Mouse (Mus musculus) kidney, adult 2 months (tissue): ENCODE results near the gene Atp5h. TPM values are rescaled to one million over a fixed set of nuclear protein-coding genes. Genes with fewer than 3 reads are reported as not detected.

Experiments
- DNase-seq: peaks from one replicate; pipeline ENCODE4 v3.0.0; 2021
- H3K27ac ChIP-seq: fragments of 200-500 bp; 2 replicates; pipeline ENCODE4 v1.5.1; 2012; ENCODE audit warnings: low read depth, low read length, control low read depth, inconsistent platforms; ENCODE audit not compliant: insufficient read depth
- H3K27me3 ChIP-seq: fragments of 200-500 bp; replicated peaks from 2 replicates; pipeline ENCODE4 v1.6.1; 2012; ENCODE audit warnings: mild to moderate bottlenecking, moderate library complexity, low read length, inconsistent platforms; ENCODE audit not compliant: control insufficient read depth, insufficient read depth
- H3K36me3 ChIP-seq: fragments of 200-500 bp; 2 replicates; pipeline ENCODE4 v1.6.1; 2012; ENCODE audit warnings: mild to moderate bottlenecking, moderate library complexity, low read length, inconsistent platforms; ENCODE audit not compliant: control insufficient read depth, insufficient read depth
- H3K4me1 ChIP-seq: fragments of 200-500 bp; 2 replicates; pipeline ENCODE4 v1.6.1; 2011; ENCODE audit warnings: low read length; ENCODE audit not compliant: control insufficient read depth, insufficient read depth
- H3K4me3 ChIP-seq: fragments of 200-500 bp; 2 replicates; pipeline ENCODE4 v1.5.1; 2011; ENCODE audit warnings: mild to moderate bottlenecking, low read depth, low read length, control low read depth; ENCODE audit not compliant: insufficient read depth
- CTCF ChIP-seq: fragments of 200-500 bp; conservative IDR thresholded peaks from 2 replicates; pipeline ENCODE4 v1.5.1; 2011; ENCODE audit warnings: low read depth, mild to moderate bottlenecking, control low read depth, low read length, moderate library complexity, mixed read lengths; ENCODE audit not compliant: insufficient read depth, insufficient read length
- POLR2A ChIP-seq: fragments of 200-500 bp; IDR thresholded peaks from one replicate; pipeline ENCODE4 v1.6.1; 2011; ENCODE audit warnings: low read depth, low read length, control low read depth
- WGBS: fragments of 180-500 bp; shearing (Covaris S2); methylation state at CpG from one replicate; pipeline ENCODE4 v1.1.7; 2018; 5-methylcytosine and 5-hydroxymethylcytosine counted together
- polyA plus RNA-seq: library from polyadenylated mRNA; depleted of rRNA; stranded (reverse); fragments of >200 nt; gene quantifications from 2 replicates; pipeline ENCODE4 v1.2.3, GENCODE M21; 2012

Gene Atp5h
- polyA plus RNA-seq, 1 experiment = 478 TPM

DNA sequence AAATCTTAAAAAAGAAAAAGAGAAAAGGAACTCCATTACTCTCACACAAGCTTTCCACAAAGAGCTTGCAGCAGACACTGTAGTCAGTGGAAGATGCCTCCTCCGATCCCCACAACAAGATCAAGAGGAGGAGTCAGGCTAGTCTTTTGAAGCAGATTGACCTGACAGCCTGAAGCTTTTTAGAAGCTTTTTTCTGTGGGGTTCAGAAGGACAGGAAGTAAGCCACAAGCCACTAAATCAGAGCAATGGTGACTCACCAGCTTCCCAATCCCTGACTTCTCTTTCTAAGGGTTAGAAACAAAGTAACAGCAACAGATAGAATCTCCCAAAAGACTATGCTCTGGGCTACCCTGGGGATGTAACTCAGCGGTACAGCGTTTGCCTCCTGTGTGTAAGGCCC, 19.6 kb upstream of the Atp5h start:
- no peak overlapping the region for H3K27ac ChIP-seq
- no peaks in the 10 kb centered on the region for H3K36me3 ChIP-seq
- no peak overlapping the region for H3K4me3 ChIP-seq
- 73% methylated on average over 3 of the region's 3 CpGs for WGBS
- H3K4me1 ChIP-seq = no peaks in the 10 kb centered on the region
- no peaks in the 10 kb centered on the region for H3K27me3 ChIP-seq
- DNase-seq = no peak
- TF ChIP-seq POLR2A (no peak), CTCF (no peak)

DNA sequence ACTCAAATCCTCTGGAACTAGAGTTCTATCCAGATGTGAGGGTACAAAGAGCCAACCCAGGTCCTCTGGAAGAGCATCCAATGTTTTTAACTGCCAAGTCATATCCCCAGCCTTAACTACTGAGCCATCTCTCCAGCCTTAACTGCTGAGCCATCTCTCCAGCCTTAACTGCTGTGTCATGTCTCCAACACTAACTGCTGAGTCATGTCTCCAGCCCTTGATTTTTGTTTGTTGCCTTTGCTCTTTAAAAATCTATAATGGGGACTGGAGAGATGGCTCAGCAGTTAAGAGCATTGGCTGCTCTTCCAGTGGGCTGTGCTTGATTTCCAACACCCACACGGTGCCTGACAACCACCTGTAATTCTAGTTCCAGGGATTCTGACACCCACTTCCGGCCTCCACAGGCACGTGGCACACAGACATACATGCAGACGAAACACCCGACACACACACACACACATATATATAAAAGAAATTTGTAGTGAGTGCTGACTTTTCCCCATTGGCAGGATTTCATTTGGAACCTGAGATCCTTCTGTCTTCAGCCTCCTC, 17.9 kb upstream of the Atp5h start:
- WGBS = 67% methylated on average over 5 of the region's 5 CpGs
- TF ChIP-seq CTCF (no peak), POLR2A (no peak)
- DNase-seq = no peak
- no peaks in the 10 kb centered on the region for H3K36me3 ChIP-seq
- H3K4me3 ChIP-seq = no peak overlapping the region
- no peaks in the 10 kb centered on the region for H3K4me1 ChIP-seq
- H3K27ac ChIP-seq = no peak overlapping the region
- H3K27me3 ChIP-seq = no peaks in the 10 kb centered on the region

DNA sequence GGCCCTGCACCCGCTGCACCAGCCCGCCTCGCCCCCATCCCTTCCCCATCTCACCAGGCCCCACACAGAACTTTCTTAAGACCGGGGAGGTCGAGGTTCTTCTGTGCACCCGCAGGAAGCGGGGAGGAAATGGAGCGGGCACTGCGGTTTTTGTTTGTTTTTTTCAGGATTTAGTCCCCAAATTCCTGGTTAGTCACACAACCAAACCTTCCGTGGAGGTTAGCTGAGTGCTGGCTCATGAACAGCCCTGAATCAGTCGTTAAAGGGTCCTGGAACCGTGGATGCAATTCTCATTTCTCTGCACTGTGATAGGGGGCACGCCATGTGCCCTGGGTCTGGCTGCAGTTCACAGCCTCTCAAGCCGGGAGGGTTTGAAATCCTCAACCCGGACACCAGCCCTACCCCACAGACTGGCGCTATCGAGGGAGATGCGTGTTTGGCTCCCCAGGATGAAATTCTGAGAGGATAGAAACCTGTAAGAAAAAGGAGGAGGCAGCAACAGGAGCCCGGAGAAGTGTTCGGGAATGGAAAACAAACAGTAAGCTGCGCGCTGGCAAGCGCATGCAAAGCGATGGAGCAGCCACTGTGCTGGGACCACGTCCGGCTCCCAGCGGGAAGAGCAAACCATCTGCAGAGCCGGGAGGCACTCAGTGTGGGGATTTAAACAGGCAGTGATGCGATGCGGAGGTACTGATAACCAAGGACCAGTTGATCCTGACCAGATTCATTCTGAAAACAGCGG, 16.0 kb upstream of the Atp5h start:
- TF ChIP-seq POLR2A (no peak), CTCF (no peak)
- Histone ChIP-seq H3K4me1 (no peaks in the 10 kb centered on the region), H3K36me3 (no peaks in the 10 kb centered on the region), H3K27ac (no peak overlapping the region), H3K4me3 (peak overlapping the region; percentile 18; the same call in 1 of the 2 replicates), H3K27me3 (no peaks in the 10 kb centered on the region)
- no peak for DNase-seq
- WGBS = 25% methylated on average over 31 of the region's 31 CpGs

DNA sequence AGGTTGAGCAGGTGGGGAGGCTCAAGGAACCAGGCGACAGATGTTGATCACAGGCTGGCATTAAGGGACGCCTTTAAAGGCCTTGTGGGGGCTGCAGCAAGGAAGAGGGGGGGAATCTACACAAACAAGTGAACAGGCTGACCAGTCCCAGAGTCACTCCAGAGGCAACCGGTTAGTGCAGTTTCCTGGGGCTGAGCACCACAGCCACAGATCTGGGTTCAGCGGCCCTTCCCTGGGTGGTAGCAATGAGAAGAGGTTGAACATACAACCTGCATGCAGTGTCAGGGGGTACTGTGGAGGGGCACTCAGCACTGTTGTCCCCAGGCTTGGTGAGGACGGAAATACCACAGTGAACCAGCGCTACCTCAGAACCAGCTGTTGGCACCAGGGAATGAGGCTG, 13.6 kb upstream of the Atp5h start:
- 0 out of 2 replicates have a peak, but pooled peaks cover 2% of the 10 kb centered on the region for H3K36me3 ChIP-seq
- no peak for TF ChIP-seq CTCF
- TF ChIP-seq POLR2A = no peak
- no peaks in the 10 kb centered on the region for H3K4me1 ChIP-seq
- H3K27ac ChIP-seq = no peak overlapping the region
- no peak for DNase-seq
- 73% methylated on average over 6 of the region's 6 CpGs for WGBS
- H3K4me3 ChIP-seq = no peak overlapping the region
- H3K27me3 ChIP-seq = no peaks in the 10 kb centered on the region

DNA sequence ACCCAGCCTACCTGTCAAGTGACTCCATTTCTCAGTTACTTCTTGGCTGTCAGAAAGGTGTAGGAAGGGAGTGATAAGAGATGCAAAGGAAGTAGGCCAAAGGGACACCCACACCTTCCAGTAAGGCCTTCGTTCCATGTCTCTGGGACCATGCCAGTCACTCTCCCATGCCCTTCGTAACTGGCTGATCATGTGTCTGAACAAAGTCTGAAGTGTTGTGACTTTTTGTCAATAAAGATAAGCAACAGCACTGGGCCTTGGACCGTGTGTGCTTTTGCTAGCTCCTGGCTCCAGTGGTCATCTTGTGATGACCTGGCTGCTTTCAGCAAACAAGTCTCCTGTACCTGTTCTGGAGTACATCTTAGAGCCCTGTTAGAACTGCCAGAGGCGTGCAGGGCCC, 13.1 kb upstream of the Atp5h start:
- Histone ChIP-seq H3K4me1 (no peaks in the 10 kb centered on the region; the same call in 1 of the 2 replicates), H3K4me3 (no peak overlapping the region), H3K36me3 (0 out of 2 replicates have a peak, but pooled peaks cover 2% of the 10 kb centered on the region), H3K27me3 (no peaks in the 10 kb centered on the region), H3K27ac (no peak overlapping the region)
- DNase-seq = no peak
- 43% methylated on average over 4 of the region's 4 CpGs for WGBS
- TF ChIP-seq CTCF (no peak), POLR2A (no peak)

DNA sequence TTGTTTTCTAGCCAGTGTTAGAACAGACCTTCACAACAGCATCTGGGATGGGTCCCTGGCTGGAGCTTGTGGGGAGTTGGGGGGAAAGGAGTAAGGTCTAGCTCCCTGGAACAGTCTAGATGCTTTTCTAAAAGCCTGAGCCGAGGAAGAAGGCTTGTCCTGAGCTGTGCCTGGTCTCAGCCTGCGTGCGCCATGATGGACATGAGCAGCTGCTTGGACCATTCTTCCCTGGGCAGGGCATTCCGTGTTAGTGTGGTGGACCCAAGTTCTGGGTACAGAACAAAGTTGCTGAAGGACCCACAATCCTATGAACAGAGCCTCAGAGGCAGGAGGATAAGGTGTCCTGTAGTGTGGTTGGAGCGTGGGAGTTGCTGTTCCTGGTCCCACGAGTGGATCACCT, 10.8 kb upstream of the Atp5h start:
- DNase-seq = no peak
- no peaks in the 10 kb centered on the region for H3K27me3 ChIP-seq
- no peak overlapping the region for H3K4me3 ChIP-seq
- no peak overlapping the region for H3K27ac ChIP-seq
- TF ChIP-seq POLR2A (no peak), CTCF (no peak)
- H3K4me1 ChIP-seq = no peaks in the 10 kb centered on the region; the same call in 1 of the 2 replicates
- H3K36me3 ChIP-seq = 0 out of 2 replicates have a peak, but pooled peaks cover 2% of the 10 kb centered on the region
- 90% methylated on average over 6 of the region's 6 CpGs for WGBS

GRCm38 (mm10) chr11:115429307-115429706, 9.5 kb upstream of the Atp5h start:
- no peak for DNase-seq
- no peak for TF ChIP-seq POLR2A
- Histone ChIP-seq H3K36me3 (0 out of 2 replicates have a peak, but pooled peaks cover 2% of the 10 kb centered on the region), H3K4me1 (no peaks in the 10 kb centered on the region; the same call in 1 of the 2 replicates), H3K4me3 (no peak overlapping the region), H3K27ac (no peak overlapping the region), H3K27me3 (no peaks in the 10 kb centered on the region)
- WGBS = 76% methylated on average over 7 of the region's 7 CpGs
